Mouse (Mus musculus): ENCODE measurements around the gene Gpr61.

DNA sequence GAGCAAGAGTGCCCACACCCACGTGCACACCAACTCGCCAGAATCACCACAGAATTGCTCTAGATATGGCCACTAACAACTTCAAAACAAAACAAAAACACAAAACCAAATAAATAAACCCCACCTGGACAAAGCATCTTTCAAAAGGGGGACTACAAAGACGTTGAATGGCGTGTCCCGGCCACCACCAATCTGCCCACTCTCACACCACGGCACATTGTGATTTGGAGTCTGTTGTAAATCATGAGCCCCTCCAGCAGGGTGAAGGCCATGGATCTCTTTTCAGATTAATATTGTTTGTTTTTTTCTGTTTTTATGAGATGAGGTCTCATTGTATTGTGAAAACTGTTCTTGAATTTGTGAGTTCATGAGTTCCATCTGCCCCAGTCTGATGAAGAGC, 52.6 kb downstream of the Gpr61 start:
- TF ChIP-seq POLR2A (IDR thresholded peaks at IDR 0.05; ENCODE audit: low read depth, low read length) = no peak
- no peak for TF ChIP-seq CTCF (IDR thresholded peaks at IDR 0.05; ENCODE audit: extremely low read depth, insufficient read length, insufficient replicate concordance, low read depth, low read length)

Data from small intestine, adult 2 months (tissue).